ENCODE assay signal across 1 mouse cellular context in the genomic region with DNA sequence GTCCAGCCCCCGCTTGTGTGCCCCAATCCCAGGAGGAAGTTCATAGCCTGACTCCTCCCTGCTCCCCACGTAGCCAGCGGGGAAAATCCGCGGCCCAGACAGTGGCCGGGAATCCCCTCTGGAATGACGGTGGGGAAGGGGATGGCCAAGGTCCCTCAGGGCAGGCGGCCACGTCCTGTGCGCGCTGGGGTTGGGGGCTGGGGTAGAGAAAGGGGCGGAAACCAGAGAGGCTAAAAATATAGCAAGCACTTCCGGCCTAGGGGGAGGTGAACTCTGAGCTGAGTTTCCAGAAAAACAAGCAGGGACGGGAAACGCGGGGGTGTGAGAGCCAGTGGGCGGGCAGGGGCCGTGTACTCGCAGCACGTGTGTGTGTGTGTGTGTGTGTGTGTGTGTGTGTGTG.
A peak's percentile ranks its signal among the peaks of the same experiment; 100 is the strongest.
TF ChIP-seq lines count a peak whose summit lies in the region.

No protein-coding gene starts in this region.

TF ChIP-seq in CH12.LX, 34 proteins besides CTCF, POLR2A, EP300 and RAD21:
- TF ChIP-seq NRF1 (IDR thresholded peaks at IDR 0.05; ENCODE audit: low read depth, low read length): no peak
- TF ChIP-seq CHD2 (IDR thresholded peaks at IDR 0.05; ENCODE audit: low read length): peak; percentile 87
- TF ChIP-seq JUND (conservative IDR thresholded peaks at IDR 0.05; ENCODE audit: low read depth, low read length): no peak
- no peak for TF ChIP-seq USF1 (IDR thresholded peaks at IDR 0.05; ENCODE audit: low read depth, low read length)
- TF ChIP-seq TBP (conservative IDR thresholded peaks at IDR 0.05; ENCODE audit: low read depth, low read length): 0 out of 2 replicates have a peak, but pooled peaks have one; percentile 9
- peak; percentile 96 for TF ChIP-seq MEF2A (IDR thresholded peaks at IDR 0.05; ENCODE audit: borderline replicate concordance, low read depth, low read length)
- peak; percentile 93 for TF ChIP-seq BHLHE40 (IDR thresholded peaks at IDR 0.05; ENCODE audit: low read depth, low read length)
- TF ChIP-seq PAX5 (IDR thresholded peaks at IDR 0.05; ENCODE audit: low read length): no peak
- peak; percentile 85 for TF ChIP-seq ETS1 (conservative IDR thresholded peaks at IDR 0.05; ENCODE audit: low read depth, low read length)
- TF ChIP-seq E2F4 (IDR thresholded peaks at IDR 0.05; ENCODE audit: insufficient replicate concordance, low read depth, low read length): no peak
- no peak for TF ChIP-seq JUN (IDR thresholded peaks at IDR 0.05; ENCODE audit: insufficient read depth, low read depth, low read length)
- TF ChIP-seq SMC3 (IDR thresholded peaks at IDR 0.05; ENCODE audit: low read depth, low read length): no peak
- TF ChIP-seq KAT2A (IDR thresholded peaks at IDR 0.05; ENCODE audit: insufficient replicate concordance, low read length): no peak
- 0 out of 2 replicates have a peak, but pooled peaks have one; percentile 37 for TF ChIP-seq IRF4 (IDR thresholded peaks at IDR 0.05; ENCODE audit: low read depth, low read length)
- TF ChIP-seq MAFK (IDR thresholded peaks at IDR 0.05; ENCODE audit: insufficient replicate concordance, low read length): no peak
- TF ChIP-seq MYC (IDR thresholded peaks at IDR 0.05; ENCODE audit: low read depth, low read length): no peak
- peak; percentile 75 for TF ChIP-seq ELF1 (IDR thresholded peaks at IDR 0.05; ENCODE audit: low read depth, low read length)
